Mouse (Mus musculus) urinary bladder, postnatal 14 days (tissue): ENCODE measurements around the gene Mex3b.

Experiments used
- DNase-seq: peaks from one replicate; pipeline ENCODE4 v3.0.0; 2021; ENCODE audit warnings: low spot score

Mex3b gene

DNA sequence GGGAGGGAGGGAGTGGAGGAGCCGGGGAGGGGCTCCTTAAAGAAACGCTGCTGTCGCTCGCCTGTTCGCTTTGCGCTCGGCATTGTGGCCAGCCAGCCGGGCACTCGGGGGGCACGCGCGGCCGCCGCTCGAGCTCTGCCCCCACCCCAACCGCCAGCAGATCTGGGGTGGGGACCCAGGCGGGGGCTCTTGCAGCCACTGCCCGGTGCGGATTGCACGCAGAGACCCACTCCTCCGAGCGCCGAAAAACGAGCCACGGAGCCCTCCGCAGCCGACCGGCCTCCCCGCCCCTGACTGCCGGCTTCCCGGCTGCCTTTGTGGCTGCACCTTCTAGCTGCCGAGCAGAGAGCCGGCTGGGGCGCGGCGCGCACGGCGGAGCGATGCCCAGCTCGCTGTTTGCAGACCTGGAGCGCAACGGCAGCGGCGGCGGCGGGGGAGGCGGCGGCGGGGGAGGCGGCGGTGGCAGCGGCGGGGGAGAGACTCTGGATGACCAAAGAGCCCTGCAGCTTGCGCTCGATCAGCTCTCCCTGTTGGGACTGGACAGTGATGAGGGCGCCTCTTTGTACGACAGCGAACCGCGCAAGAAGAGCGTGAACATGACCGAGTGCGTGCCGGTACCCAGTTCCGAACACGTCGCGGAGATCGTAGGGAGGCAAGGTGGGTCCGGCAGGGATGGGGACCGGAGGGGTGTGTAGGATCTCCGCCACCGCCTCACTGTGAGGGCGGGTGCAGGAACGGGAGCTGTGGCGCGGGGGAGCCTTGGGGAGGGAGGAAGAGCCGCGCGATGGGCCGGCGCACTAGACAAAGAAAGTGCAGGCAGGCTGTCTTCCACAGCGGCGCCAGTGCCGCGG, at the start of gene Mex3b:
Mex3b (plus strand) TSS at position 63 of the 851 bp plus-strand sequence.
- DNase-seq: peak; percentile 60

DNA sequence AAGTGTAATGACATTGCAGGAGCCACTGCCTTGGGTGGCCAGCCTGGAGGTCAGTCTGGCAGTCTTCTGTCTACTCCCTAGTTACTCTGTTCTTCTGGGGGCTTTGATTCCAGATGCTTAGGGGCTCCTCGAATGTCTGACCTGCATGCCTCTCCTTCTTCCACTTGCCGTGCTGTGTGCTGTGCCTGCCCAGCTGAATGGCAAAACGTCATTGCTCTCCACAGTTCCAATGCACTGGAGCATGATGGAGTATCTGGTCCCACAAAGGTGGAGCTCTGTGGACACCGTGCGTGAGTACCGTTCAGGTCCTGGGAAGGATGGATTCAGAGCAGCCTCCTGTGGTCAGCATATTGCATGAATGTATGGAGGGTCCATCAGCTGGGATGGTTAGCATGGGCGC, 47.6 kb upstream of the Mex3b start:
- DNase-seq: no peak

DNA sequence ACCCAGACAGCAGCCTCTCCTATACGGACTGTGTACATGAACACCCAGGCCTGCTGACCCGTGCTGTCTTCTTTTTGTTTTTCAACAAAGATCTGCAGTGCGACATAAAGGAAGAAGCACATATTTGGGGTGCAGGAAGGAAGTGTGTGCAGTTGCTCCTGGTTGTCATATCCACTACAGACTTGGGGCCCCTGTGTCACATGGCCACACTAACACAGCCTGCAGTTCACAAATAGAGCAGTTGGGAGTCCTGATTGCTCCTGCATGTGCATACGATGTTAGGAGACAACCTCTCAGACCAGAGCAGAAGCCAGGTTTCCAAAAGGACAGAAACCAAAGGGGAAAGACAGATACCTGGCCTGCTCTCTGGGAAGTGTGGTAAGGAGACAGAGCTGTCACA, 46.5 kb upstream of the Mex3b start:
- DNase-seq: no peak

DNA sequence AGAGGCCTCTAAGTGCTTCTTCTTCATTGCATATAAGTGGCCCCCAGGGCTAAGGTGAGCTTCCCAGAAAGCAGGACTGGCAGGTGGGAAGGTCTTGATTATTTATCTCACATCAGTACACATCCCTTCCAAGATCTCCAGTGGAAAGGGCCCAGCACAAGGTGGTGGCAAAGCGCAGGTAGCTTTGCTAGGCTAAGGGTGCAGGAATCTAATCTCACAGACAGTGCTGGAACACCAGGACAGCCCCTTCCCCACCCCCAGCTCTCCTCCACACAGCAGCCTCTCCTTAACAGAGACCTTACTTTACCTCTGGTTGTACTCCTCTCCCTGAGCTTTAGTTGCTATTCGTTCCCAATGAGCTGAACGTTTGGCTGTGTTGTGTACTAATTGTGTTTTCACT, 45.6 kb upstream of the Mex3b start:
- no peak for DNase-seq

DNA sequence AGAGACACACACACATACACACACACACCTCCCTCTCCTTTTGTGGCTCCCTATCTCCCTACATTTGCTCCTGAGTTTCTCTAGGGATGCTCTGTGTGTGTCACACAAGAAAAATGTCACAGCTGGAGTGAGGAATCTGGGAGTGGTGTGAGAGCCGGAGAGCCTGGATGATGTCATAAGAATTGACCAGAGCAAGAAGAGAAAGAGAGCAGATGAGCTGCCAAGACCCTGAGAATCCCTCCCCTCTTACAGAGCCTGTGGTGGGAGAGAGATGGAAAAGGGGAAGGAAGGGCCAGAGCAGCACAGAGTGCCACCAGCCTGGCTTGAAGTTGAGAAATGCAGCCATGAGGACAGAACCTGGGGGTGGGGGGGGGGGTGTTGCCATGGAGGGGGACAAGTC, 44.6 kb upstream of the Mex3b start:
- no peak for DNase-seq

DNA sequence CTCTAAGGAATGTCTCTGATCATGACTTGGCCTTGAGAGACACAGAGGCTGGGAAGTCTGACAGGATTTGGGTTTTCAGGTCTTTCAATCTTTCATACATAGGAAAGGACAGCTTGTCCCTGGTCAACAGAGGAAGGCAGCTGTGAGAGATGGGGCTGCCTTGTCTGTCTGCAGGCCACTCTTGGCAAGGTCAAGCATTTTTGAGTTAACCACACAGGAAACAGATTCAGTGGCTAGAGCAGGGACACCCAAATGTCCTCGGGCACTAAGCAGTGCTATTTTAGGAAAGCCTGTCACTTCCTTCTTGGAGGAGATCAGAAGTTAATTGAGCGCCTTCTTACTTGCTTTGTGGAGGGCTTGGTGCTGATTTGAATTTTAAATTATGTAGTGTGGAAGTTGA, 38.9 kb upstream of the Mex3b start:
- DNase-seq: no peak

DNA sequence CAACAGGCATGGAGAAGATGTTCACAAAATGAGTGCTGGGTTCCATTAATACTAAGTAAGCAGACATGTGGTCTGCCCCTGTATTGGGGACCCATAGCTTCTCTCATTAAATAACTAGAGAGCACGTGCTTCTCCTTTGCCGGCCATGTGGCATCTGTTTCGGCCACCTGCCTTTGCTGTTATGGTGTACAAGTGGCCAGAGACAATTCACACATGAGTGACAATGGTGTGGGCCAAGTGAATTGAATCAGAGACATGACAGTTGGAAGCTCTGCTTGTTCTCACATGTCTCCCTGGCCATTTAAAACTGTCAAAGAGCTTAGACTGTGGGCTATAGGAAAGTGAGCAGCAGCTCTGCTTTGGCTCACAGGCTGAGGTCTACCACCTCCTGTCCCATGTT, 37.6 kb upstream of the Mex3b start:
- DNase-seq: no peak

DNA sequence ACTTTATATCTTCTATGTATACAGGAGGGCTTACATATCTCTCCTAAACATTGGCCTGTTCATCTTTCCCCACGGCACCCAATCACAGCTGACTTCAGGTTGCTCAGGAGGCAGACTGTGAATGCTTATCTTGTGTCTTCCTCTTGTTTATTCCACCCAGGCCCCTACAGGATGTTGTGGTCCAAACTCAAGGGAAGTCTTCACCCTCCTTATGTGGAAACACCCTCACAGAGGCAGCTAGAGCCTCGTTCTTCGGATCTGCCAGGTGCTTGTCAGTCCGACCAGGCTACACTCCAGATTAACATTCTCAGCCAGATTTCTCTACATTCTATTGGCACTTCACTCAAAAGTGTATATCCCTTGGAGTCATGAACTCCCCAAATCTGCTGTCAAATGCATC, 32.7 kb upstream of the Mex3b start:
- DNase-seq: no peak

DNA sequence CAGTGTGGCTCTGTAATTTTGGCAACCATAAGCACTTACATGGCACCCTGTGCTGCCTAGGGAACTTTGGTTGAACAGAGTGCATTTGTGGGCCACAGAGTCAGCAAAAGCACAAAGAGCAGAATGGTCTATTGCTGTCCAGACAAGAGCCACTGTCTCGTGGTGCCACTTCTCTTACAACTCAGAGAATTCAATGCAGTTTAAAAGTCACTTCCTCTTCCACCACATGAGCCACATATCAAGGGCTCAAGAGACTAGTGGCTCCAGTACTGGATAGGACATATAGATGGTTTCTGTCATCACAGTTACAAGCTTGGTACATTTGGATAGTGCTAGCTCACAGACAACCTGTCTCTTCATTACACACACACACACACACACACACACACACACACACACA, 28.7 kb upstream of the Mex3b start:
- DNase-seq: no peak

DNA sequence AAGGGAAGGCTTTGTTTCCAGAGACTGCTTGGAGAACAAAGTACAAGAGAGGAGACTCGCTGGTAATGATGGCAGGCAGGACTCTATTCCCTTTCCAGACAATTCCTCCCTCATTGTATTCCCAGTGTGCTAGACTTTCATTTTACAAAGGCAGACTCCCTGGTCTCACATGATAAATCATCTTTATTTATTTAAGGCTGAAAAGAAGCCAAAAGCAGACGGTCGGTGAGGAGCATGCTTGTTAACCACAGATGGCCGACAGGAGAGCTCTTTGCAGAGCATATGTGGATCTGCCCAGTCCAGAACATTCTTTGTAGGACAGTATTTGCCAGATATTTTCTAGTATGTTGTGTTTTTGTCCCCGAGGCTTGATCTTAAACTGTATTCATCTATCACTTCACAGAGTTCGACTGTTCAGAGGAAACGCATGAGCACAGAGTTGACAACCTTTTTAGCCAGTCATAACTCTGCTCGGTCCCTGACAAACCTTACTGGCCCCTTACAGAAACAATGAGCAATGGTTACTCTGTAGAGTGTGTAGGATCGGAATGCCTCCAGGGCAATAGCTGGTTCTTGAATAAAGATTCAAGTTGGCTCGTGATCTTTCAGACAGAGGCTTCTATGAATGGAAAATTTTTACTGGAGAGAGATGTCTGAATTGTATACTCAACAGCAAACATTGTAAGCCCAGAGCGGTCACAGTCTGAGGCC, 28.0 kb upstream of the Mex3b start:
- DNase-seq: no peak

DNA sequence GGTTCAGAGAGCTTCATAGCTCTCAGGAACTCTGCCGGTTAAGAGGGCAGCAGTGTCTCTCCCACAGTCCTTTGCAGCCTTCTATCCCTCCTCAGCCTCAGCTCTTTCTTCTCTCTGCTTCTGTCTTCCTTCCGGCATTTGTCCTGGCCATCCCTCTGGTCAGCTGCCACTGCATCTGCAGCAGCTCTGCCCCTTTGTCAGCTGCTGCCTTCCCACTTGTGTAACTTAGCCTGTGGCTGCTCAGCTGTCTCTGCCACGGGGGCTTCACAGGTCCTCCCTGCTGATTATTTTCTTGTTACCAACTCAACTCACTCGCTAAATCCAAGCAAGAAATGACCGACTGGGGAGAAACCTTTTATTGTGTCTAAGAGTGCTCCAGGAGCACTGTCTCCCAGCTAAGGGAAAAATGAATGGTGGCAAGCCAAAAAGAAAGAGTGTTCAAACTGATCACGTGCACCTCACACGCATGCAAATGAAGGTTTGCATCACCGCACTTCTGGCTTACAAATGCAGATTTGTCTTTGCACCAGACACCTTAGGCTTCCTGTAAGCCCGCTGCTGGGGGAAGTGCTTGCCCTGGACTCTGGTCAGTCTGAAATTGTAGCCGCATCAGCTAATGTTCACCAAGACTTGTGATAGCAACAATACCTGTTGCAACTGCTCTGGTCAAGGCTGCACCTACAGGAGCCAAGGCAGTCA, 24.8 kb upstream of the Mex3b start:
- DNase-seq: no peak

DNA sequence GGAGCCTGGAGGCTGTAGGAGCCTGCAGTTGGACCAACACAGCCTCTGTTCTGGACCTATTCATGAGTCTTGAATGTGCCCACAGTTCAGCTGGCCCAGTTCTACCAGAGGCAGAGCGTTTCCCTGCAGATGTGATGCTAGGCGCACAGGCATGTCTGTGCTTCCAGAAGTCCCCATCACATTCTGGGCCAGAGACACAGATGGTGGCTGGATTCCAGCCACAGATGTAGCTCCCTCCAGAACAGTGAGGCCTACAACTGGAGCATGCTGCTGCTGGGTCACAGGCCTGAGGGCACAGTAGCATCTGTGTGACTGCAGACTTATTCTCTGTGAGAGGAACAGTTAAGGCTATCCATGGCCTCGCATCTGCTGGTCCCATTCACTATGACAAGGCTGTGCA, 16.4 kb upstream of the Mex3b start:
- DNase-seq: no peak

DNA sequence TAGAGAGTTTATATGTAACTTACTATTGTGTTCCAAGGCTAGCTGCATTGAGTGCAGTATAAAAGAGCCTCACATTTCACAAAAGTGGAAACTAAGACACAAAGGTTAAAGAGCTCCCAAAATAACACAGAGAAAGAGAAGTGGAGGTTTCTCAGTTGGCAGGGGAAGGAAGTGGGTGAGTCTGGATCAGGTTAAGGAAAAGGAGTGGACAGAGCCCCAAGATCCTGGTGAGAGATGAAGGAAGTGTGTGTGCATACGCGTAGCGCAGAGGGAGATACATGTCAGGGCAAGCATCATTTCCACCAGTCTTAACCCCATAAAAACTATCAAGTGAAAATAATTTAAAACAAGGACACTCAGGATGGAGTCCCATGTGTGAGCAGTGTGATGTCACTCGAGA, 15.5 kb upstream of the Mex3b start:
- DNase-seq: no peak

DNA sequence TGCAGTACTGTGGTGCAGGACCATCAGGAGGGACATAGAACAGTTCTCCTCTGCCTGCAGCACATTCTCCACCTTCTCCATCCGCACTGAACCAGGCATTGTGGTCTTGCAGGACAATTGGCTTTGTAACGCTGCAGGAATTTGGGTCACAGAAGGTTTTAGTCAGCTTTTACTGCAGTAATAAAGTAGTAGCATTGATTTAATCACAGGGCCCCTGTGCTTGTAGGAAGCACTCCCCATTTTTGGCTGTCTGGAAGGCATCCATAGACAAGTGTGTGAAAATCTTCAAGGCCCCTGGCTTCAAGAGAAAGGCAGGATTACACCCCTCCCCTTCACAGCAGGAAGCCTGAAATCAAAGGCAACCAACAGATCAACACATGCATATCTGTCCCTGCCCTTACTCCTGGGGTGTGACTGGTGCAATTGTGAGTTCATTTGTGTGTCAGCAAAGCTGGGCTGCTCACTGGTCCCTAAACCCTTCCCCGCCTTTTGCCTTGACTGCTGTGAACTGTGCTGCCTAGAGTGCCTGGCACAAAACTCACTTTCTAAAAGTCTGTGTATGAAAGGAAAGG, 12.9 kb upstream of the Mex3b start:
- no peak for DNase-seq

DNA sequence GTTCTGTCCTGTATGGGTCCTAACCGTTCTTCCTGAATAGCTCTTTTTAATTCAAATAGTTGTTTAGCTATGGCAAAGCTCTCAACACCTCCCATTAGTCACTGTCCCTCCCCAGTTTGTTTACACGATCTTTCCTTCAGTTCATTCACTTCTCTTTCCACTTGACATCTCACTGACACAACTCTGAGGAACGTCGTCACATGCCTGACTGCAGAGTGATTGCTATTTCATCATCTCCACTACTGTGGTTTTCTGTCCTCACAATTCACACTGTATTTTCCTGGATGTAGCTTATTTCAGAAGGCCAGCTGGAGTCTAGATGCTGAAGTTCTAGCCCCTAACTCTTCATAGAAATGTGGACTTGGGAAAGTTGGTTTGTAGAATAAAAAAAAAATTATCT, 8.5 kb upstream of the Mex3b start:
- DNase-seq: no peak

DNA sequence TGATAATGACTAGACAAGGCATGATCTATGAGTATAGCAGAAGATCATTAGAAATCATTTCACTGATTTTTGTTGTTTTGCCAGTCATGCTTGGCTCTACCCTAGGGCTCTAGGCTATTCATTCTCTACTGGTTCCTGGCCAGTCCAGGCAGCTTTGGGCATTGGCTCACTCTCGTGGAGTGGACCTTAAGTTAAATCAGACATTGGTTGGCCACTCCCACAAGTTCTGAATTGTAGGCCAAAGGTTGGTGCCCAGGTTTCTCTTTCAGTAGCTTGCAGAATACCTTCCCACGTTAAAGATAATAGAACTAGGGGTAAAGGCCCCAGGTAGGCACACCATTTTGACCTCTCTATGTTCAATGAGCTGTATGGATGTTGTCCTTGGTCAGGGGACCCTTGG, 6.5 kb upstream of the Mex3b start:
- no peak for DNase-seq

DNA sequence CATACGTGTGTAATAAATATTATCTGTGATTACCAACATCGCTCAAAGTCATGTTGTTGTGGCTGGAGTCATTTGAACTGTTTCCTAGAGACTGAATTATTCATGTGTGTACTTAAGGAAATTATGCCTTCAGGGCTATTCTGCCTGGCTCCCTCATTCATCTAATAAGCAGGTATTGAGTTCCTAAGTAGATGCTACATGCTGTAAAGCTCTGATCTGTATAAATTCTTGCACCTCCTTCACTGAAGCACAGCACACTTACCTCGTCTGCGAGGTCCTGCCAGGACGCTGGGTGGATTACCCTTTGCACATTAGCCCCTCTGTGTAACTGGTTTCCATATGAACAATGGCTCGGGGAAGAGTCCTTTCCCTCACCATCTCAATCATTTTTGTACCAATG, 3.8 kb upstream of the Mex3b start:
- DNase-seq: no peak

DNA sequence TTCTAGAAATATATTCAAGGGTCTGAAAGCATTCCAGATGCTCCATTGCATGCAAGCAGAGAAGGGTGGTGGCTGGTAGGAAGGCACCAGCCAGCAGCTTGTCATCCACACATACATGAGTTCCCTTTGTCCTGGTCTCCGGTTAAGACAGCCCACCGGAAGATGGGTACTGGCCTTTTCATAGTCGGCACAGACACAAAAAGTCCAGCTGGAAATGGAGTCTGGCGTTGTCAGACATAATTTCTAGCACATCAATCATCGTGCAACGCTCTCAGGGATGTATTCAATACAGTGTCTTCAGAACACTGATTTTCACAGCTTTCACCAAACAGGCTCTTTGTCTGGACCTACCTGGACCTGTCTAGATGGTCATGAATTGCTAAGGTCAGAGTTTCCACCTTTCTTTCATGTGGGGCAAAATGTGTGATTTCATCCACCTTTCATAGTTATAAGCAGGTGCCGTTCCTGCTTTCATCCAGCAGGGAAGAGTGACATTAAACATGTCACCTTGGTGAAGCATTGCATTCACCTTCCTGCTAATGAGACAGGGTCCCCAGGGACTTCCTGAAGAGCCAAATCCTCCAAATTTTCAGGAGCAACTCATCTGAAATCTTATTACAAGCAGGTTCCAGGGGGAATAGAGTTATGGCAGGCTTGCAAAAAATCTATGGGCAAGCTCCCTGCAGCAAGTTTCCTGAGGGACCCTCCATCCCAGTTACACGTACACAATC, 2.7 kb upstream of the Mex3b start:
- no peak for DNase-seq

DNA sequence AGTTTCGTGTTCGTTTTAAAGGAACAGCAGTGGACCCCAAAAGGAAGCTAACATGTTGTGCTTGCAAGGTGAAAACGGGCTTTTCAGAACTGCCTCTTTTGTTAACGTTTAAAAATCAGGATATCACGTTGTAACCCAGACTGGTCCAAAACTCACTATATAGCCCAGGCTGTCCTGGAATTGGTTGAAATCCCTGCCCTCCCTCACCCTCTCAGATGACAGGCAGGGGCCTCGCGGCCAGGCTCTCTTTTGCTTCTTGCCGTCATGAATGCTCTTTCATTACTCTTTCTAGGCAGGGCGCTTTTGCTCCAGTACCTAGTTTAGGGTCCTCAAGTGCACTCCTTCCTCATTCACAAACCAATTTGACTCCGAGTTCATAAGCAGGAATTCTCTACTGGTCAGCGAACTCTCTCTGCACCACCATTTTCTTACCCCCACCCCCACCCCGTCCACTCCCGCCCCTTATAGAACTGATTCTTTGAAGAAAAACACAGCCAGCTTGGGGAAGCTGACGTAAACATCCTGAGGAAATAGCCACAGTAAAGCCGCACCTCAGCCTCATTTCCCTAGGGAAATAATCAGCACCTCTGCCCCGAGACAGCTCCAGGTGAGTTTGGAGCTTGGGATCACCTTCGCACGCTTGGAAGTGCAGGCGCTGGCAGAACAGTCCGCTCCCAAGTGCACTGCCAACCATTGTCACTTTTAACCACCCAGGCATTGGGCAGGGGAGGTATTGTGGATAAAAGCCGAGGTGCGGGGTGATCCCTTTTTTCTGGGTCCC, 2.0 kb upstream of the Mex3b start:
- DNase-seq: no peak

DNA sequence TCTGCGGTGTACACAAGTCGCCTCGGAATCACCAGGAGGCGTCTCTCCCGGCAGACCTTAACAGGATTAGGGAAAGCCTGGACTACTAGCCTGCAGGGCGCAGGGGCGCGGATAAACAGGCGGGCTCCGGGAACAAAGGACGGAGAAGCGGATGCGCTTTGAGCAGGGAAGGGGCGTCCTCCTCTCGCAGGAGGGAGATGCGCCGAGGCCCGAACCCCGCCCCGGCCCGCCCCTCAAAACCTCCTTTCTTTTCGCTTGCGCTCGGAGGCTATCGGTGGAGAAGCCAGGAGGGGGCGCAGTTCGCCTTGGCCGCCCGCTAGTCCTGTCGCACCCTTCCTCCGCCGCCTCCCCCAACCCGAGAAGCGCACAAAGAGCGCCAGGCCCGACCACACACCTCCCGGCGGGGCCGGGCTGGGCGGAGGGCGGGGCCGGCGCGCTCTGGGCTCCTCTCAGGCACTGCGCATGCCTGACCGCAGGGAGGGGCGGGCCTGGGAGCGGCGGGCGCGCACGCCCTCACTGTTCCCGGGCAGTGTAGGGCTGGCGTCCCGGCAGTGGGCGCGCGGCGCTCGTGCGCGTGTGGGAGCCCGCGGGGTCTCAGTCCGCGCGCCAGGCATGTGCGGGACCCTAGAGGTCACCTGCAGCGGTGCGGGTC, 1.2 kb upstream of the Mex3b start:
- DNase-seq: peak; percentile 97
